Mouse (Mus musculus) natural killer cell, adult 2 months (primary cell): Measurements from ENCODE around the gene Il9.

ENCODE experiments used
- DNase-seq, 2 experiments: peaks; one replicate each; pipeline ENCODE4 v3.0.0; 2022; ENCODE audit warnings: low spot score in 2 of 2

Il9 gene

GRCm38 (mm10) chr13:56482146-56482545, at the start of gene Il9:
Gene Il9 (minus strand): TSS chr13:56482246.
- no peak for DNase-seq

- no peak for DNase-seq
Observed at GRCm38 (mm10) chr13:56529685-56530084, 47.6 kb upstream of the Il9 start.

GRCm38 (mm10) chr13:56529031-56529430, 47.0 kb upstream of the Il9 start:
- no peak for DNase-seq

- no peak for DNase-seq
Observed at GRCm38 (mm10) chr13:56528281-56528680, 46.2 kb upstream of the Il9 start.

- DNase-seq: no peak
Observed at GRCm38 (mm10) chr13:56527846-56528245, 45.8 kb upstream of the Il9 start.

- no peak for DNase-seq
Observed at GRCm38 (mm10) chr13:56526871-56527270, 44.8 kb upstream of the Il9 start.

GRCm38 (mm10) chr13:56522821-56523167, 40.7 kb upstream of the Il9 start:
- DNase-seq: no peak

- peak; percentile 95 to 97 for DNase-seq
Observed at GRCm38 (mm10) chr13:56522081-56522820, 40.2 kb upstream of the Il9 start, which contains the start of gene Fbxl21. Gene Fbxl21 (plus strand): TSS chr13:56522472.

GRCm38 (mm10) chr13:56516816-56517215, 34.8 kb upstream of the Il9 start:
- no peak for DNase-seq

GRCm38 (mm10) chr13:56516311-56516710, 34.3 kb upstream of the Il9 start:
- no peak for DNase-seq

- DNase-seq: no peak
Observed at GRCm38 (mm10) chr13:56513595-56513994, 31.5 kb upstream of the Il9 start.

GRCm38 (mm10) chr13:56509796-56510195, 27.8 kb upstream of the Il9 start:
- no peak for DNase-seq

- peak; percentile 15 to 23 for DNase-seq
Observed at GRCm38 (mm10) chr13:56506871-56507496, 24.9 kb upstream of the Il9 start.

- DNase-seq: no peak
Observed at GRCm38 (mm10) chr13:56501866-56502420, 19.9 kb upstream of the Il9 start.

GRCm38 (mm10) chr13:56500636-56501035, 18.6 kb upstream of the Il9 start:
- no peak for DNase-seq

GRCm38 (mm10) chr13:56500132-56500531, 18.1 kb upstream of the Il9 start:
- DNase-seq: no peak

GRCm38 (mm10) chr13:56494440-56494839, 12.4 kb upstream of the Il9 start:
- no peak for DNase-seq

GRCm38 (mm10) chr13:56488012-56488411, 6.0 kb upstream of the Il9 start:
- DNase-seq: no peak

GRCm38 (mm10) chr13:56478027-56478426, 4.0 kb downstream of the Il9 start:
- no peak for DNase-seq

- peak in 1 of 2 experiments; percentile 6 for DNase-seq
Observed at GRCm38 (mm10) chr13:56477271-56477670, 4.8 kb downstream of the Il9 start.

GRCm38 (mm10) chr13:56476790-56477189, 5.3 kb downstream of the Il9 start:
- DNase-seq: peak; percentile 69 to 72

- peak; percentile 4 to 41 for DNase-seq
Observed at GRCm38 (mm10) chr13:56475363-56475762, 6.7 kb downstream of the Il9 start.

- DNase-seq: no peak
Observed at GRCm38 (mm10) chr13:56472661-56473060, 9.4 kb downstream of the Il9 start.
